Mouse (Mus musculus): ENCODE data around the gene Ubox5. TPM values are rescaled to one million over a fixed set of nuclear protein-coding genes. Genes with fewer than 3 reads are reported as not detected.
A peak's percentile ranks its signal among the peaks of the same experiment; 100 is the strongest.
"Not testable (repeated sequence)": the region's sequence is repeated elsewhere in the genome, so short reads cannot be mapped to it uniquely, and the experiment has no call there.

The Ubox5 gene
- total RNA-seq (2021): 1 to 10 TPM; 5.2 TPM
- long read RNA-seq, experiment 1, partial matches to known transcripts: 1 of 24 reads
- long read RNA-seq, experiment 1, other reads (novel, unspliced or antisense): 19 of 24 reads
- long read RNA-seq, experiment 2, partial matches to known transcripts: 1 of 28 reads
- long read RNA-seq, experiment 2, other reads (novel, unspliced or antisense): 27 of 28 reads

- peak; percentile 94 for DNase-seq (ENCODE audit: low spot score)
Measured at GRCm38 (mm10) chr2:130629839-130630203, at the start of gene Ubox5, which contains the start of gene Fastkd5. Ubox5 (minus strand) TSS chr2:130630038. Fastkd5 (minus strand) TSS chr2:130630027.

GRCm38 (mm10) chr2:130679154-130679553 is 49.3 kb upstream of the Ubox5 start:
- no peak for DNase-seq (ENCODE audit: low spot score)

DNA sequence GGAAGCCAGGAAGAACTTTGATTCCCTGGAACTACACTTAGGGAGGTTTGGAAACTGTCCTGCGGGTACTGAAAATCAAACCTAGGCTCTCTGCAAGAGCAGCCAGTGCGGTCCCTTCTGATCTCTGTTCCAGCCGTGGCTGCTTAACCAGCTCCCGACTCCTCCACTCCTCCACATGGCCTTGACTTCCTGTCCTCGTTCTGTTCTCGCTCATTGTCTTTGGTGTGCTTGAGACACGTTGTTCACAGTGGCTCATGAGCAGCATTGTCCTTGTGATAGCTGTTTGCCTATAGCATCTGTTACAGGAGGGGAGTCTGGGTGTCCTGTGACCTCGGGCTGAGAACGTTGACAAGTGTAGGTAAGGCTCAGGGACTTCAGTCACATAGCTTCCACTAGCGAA is 47.4 kb upstream of the Ubox5 start:
- DNase-seq (ENCODE audit: low spot score): no peak

- DNase-seq (ENCODE audit: low spot score): peak; percentile 79
Measured at GRCm38 (mm10) chr2:130667559-130667958, 37.7 kb upstream of the Ubox5 start, which contains the start of gene Itpa. Itpa (plus strand) TSS chr2:130667610.

DNA sequence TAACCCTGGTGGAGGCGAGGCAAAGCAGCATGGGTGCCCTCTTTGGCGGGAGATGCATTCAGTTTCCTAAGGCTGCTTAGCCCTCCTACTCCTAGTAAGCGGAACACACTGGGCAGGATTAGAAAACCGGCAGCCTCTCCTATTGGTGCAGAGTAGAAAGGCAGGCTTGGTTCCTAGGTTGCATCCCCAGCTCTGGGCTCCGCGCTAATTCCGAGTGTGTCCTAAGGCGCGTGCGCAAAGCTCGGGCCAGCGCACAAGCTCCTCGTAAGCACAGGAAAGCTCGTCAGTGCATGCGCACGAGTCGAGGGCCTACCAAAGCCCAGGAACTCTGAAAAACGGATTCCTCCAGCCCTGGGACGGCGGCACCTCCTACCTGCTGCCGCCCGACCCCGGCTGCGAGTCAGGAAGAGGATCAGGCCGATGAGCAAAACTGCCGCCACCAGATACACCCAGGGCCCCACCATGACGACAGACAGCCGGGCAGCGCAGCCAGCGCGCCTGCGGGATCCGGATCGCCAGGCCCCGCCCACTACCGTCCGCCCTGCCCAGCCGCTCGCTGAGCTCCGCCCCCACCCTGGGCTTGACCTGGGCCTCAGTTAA is 34.4 kb upstream of the Ubox5 start, which contains the start of gene Ddrgk1:
Ddrgk1 (minus strand) TSS at position 558 of the 600 bp plus-strand sequence.
- peak; percentile 91 for DNase-seq (ENCODE audit: low spot score)

GRCm38 (mm10) chr2:130663342-130663741 is 33.5 kb upstream of the Ubox5 start:
- no peak for DNase-seq (ENCODE audit: low spot score)

GRCm38 (mm10) chr2:130658530-130658929 is 28.7 kb upstream of the Ubox5 start:
- DNase-seq (ENCODE audit: low spot score): no peak

- DNase-seq (ENCODE audit: low spot score): no peak
Measured at GRCm38 (mm10) chr2:130657541-130657940, 27.7 kb upstream of the Ubox5 start.

DNA sequence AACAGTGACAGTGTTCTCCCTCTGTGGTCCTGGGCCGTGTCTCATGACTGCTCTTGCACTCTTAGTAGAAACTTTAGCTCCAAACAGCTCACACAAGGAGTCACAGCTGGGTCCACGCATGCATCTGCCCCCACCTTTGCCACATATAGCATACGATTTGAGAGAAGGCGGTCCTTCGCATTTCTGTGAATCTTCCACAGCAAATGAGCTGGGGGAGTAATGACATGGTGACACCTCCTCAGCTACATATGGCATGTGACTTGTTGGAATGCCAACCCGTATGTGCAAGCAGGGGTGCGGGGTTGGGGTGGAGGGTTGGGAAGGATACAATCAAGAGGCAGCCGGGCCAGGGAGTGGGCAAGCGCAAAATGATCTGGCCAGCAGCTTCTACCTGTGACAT is 26.7 kb upstream of the Ubox5 start:
- no peak for DNase-seq (ENCODE audit: low spot score)

DNA sequence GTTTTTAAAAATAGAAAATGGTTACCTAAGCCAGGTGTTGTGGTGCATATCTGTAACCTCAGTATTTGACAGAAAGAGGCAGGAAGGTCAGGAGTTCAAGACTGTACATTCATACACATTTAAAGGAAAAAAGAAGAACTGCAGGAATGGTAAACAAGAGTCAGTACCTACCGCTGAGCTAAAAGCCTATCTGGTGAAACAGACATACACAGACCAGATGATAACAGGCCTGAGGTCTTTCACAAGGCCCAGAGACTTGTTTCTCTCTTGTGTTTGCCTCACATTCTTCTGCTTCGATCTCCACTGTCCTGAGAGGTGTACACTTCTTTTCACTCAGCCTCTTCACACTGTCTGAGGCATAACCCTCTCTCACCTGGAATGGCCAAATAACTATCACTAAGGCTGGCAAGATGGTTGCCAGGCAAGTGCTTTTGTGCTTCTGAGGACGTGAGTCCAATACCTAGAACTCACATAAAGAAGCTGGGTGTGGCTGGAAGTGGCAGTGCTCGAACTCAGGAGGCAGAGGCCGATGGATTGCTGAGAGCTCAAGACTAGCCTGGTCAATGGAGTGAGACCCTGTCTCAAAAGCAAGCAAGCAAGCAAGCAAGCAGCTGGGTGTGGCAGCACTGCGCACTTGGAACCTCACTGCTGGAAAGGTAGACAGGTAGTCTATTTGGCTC is 26.0 kb upstream of the Ubox5 start:
- DNase-seq (ENCODE audit: low spot score): no peak

DNA sequence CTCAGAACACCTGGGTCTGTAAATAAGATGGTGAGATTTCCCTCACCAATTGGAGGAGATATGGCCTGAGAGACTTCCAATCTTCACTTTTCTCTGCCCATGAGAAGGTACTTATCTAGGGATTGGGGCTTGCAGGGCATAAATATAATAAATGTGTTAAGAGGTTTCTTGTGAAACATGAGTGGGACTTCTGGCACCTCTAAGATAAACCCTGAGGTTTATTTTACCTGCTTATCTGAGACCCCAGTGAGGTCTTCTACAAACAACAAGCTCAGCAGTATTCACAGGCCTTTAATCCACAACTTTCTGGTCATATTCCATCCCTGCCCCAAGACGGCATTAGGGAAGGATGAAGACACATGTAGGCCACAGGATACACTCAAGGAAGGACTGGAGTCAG is 23.9 kb upstream of the Ubox5 start:
- no peak for DNase-seq (ENCODE audit: low spot score)

- no peak for DNase-seq (ENCODE audit: low spot score)
Measured at GRCm38 (mm10) chr2:130653303-130653702, 23.5 kb upstream of the Ubox5 start.

DNA sequence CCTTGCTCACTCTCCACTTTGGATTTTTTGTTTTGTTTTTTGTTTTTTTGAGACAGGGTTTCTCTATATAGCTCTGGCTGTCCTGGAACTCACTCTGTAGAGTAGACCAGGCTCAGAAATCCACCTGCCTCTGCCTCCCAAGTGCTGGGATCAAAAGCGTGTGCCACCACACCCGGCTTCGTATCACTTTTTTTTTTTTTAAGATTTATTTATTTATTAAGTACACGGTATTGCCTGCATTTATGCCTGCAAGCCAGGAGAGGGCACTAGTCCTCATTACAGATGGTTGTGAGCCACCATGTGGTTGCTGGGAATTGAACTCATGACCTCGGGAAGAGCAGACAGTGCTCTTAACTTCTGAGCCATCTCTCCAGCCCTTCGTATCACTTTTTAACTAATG is 19.2 kb upstream of the Ubox5 start:
- not testable (repeated sequence) for DNase-seq (ENCODE audit: low spot score)

GRCm38 (mm10) chr2:130645198-130645597 is 15.4 kb upstream of the Ubox5 start:
- no peak for DNase-seq (ENCODE audit: low spot score)

DNA sequence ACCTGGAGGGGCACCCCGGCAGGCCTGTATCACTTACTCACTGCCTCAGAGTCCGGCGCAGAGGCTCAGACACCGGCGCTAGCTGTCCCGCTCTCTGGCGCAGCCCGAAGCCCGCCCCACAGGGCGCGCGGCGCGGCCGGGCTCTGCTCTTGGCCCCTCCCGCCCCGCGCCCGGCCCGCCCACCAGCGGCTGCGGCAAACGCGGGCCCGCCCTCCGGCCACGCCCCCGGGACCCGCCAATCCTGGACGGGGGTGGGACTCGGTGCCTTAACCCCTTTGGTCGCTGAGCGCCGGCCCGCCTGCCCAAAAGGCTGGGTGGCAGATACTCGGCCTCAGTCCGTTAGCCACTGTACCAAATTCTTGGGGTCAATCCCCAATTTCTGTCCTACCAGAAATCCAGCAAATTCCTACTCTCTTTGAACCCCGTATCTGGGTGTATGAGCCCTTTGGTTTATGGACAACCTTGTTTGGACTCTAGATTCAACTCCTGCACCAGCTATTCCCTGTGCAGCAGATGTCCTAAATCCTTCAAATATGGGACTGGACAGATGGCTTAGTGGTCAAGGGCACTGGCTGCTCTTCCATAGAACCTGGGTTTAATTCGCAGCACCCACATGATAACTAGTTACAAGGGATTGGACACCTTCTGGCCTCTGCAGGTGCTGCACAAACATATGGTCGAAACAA is 13.0 kb upstream of the Ubox5 start, which contains the start of gene Lzts3:
Lzts3 (minus strand) TSS at position 120 of the 686 bp plus-strand sequence.
- peak; percentile 93 for DNase-seq (ENCODE audit: low spot score)

GRCm38 (mm10) chr2:130642197-130642660 is 12.4 kb upstream of the Ubox5 start:
- no peak for DNase-seq (ENCODE audit: low spot score)

DNA sequence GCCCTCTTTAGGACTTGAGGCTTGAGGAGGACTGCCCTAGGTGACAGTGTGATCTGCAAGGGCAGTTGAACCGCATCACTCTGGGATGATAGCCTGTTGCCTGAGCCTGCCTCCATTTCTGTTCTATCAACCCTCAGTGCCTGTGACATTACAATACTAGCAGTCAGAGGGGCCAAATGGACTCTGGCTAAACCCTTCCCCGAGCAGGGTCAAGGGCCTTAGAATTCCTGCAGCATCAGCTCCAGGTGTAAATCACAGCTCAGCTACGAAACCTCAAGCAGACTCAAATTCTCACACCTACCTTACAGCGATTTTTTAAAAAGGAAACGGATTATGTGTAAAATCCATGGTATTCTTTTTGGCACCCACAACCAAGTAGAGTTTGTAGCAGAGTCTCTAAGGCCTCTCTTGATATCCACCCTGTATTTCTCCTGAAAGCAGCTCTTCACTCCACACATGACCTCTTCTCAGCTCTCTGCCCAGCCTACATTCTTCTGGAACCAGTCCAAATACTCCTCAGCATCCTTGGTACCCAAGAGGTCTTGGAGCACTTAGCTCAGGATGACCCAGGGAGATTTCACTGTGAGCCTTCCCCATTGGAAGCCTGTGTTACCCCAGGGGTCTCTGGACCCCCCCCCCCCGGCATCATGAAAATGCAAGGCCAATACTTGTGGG is 11.7 kb upstream of the Ubox5 start:
- no peak for DNase-seq (ENCODE audit: low spot score)

DNA sequence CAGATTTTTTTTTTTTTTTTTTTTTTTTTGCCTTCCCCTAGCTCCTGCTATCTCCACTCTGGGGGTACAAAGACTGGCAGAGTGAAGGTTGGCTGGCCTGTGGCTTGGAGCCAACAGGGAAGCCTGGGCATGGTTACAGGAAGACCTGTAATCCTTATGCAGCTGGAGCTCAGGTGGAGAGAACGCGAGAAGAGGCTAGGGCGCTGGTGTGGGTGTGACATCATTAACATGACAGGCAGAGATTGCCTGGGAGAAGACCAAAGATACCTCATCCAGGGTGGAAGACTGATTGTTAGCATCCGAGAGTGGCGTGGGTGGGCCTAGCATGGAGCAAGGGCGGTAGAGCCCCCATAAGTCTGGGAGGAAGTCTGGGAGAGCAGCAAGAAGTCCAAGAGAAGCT is 9.4 kb upstream of the Ubox5 start:
- no peak for DNase-seq (ENCODE audit: low spot score)

- no peak for DNase-seq (ENCODE audit: low spot score)
Measured at GRCm38 (mm10) chr2:130638101-130638611, 8.3 kb upstream of the Ubox5 start.

- no peak for DNase-seq (ENCODE audit: low spot score)
Measured at GRCm38 (mm10) chr2:130635847-130636246, 6.0 kb upstream of the Ubox5 start.

DNA sequence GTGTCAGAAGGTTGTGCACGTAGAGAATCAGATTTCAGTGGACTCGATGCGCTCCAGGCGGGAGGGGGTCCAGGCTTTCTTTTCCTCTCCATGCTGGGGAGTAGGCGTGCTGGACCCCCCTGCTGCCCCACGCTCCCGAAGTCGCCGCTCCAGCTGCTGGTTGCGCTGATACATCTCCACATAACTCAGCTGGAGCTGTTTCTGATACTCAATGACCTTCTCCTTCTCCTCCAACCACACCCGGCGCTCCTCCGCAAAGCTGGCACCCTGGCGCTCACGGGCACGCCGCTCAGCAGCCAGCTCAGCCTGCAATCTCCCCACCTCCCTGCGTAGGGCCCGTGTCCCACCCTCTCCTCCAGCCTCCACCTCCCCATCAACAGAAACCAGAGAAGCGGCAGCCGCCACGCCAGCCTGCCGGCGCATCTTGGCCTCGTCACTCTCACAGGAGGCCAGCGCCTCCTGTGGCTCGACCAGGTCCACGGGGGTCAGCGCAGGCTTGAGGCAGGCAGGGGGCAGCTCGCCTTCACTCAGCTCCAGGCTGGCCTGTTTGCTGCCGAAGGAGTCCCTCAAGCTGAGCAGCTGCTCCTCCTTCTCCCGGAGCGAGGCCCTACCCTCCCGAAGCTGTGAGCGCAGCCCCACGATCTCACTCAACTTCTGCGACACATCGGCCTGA is 5.0 kb upstream of the Ubox5 start:
- no peak for DNase-seq (ENCODE audit: low spot score)
